Comparison of ENCODE assay signal across 8 mouse cellular contexts in the genomic region with DNA sequence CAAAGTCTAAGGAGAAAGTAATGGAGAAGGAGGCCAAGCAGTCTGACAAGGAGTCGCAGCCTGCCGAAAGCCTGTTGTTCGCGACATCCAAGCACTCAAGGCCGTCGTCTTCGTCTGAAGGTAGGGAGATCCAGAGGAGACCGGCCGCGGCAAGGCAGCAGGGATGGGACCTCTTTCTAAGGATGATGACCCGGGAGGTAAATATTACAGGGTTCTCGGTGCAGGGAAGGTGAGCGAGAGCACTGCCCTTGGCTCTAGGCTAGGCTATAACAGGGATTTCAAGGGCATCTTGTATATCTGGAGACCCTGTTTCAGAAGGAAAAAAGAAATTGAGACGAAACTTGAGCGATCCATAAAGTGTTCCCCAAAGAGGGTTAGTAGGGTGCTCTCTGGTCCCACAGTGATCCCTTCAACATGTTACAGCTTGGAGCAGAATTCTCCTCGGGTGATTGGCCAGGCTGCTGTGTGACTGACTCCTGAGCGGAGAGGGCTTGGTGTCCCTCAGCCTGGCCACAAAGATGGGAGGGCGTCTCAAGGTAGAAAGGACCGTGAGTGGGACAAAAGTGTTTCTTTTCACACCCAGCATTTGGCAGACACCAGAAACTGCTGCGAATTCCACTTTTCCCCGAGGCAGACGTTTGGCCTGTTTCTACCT. TPM values are rescaled to one million over a fixed set of nuclear protein-coding genes. Genes with fewer than 3 reads are reported as not detected.
DNase-seq lines count a peak whose midpoint lies in the region; ATAC-seq and TF ChIP-seq lines count a peak whose summit lies in the region.

No protein-coding gene starts in this region.

- peak overlapping the region; percentile 92 for H3K4me3 ChIP-seq in lung, embryonic 16.5 days (ENCODE audit: low read length)
- H3K4me3 ChIP-seq in forebrain, embryonic 13.5 days, result peak overlapping the region; percentile 95
- H3K4me3 ChIP-seq in limb, embryonic 13.5 days, result peak overlapping the region; percentile 97
- H3K4me3 ChIP-seq in small intestine, adult 2 months (ENCODE audit: low read depth, low read length), result peak overlapping the region; percentile 71

- H3K4me2 ChIP-seq in lung, embryonic 16.5 days (ENCODE audit: low read depth, low read length), result peak overlapping the region; percentile 88
- peak overlapping the region; percentile 95 for H3K4me2 ChIP-seq in forebrain, embryonic 13.5 days
- peak overlapping the region; percentile 93 for H3K4me2 ChIP-seq in limb, embryonic 13.5 days (replicated peaks)

- no peak for TF ChIP-seq POLR2A in small intestine, adult 2 months (IDR thresholded peaks at IDR 0.05; ENCODE audit: low read depth, low read length)

- DNase-seq in lung, postnatal 36 days, result no peak
- no peak for DNase-seq in thymus, postnatal 36 days
- no peak for DNase-seq in ovary, postnatal 10 days (ENCODE audit: low spot score)
- DNase-seq in layer of hippocampus, adult 8-10 months (ENCODE audit: low spot score in 2 of 2), result no peak

- H3K27me3 ChIP-seq in lung, embryonic 16.5 days (ENCODE audit: control insufficient read depth, insufficient read depth, low read depth, low read length), result no peaks in the 10 kb centered on the region
- H3K27me3 ChIP-seq in forebrain, embryonic 13.5 days, result no peaks in the 10 kb centered on the region
- H3K27me3 ChIP-seq in limb, embryonic 13.5 days, result no peaks in the 10 kb centered on the region
- no peaks in the 10 kb centered on the region for H3K27me3 ChIP-seq in small intestine, adult 2 months (ENCODE audit: control insufficient read depth, insufficient read depth, low read length)

- TF ChIP-seq CTCF in small intestine, adult 2 months (IDR thresholded peaks at IDR 0.05; ENCODE audit: extremely low read depth, insufficient read length, insufficient replicate concordance, low read depth, low read length), result no peak

- H3K27ac ChIP-seq in lung, embryonic 16.5 days (ENCODE audit: low read length), result peak overlapping the region; percentile 35; the same call in 1 of the 2 replicates
- H3K27ac ChIP-seq in forebrain, embryonic 13.5 days, result 0 out of 2 replicates have a peak overlapping the region, but pooled peaks have one; percentile 8
- H3K27ac ChIP-seq in limb, embryonic 13.5 days, result peak overlapping the region; percentile 15; the same call in 1 of the 2 replicates
- no peak overlapping the region for H3K27ac ChIP-seq in small intestine, adult 2 months (ENCODE audit: insufficient read depth, low read depth, low read length)

- H3K9me3 ChIP-seq in lung, embryonic 16.5 days (ENCODE audit: control insufficient read depth, low read length), result no peaks in the 10 kb centered on the region
- H3K9me3 ChIP-seq in forebrain, embryonic 13.5 days (replicated peaks), result no peaks in the 10 kb centered on the region
- H3K9me3 ChIP-seq in limb, embryonic 13.5 days, result no peaks in the 10 kb centered on the region

- peaks cover 13% of the 10 kb centered on the region for H3K4me1 ChIP-seq in lung, embryonic 16.5 days (replicated peaks; ENCODE audit: control insufficient read depth, insufficient read depth, low read length)
- peaks cover 23% of the 10 kb centered on the region for H3K4me1 ChIP-seq in forebrain, embryonic 13.5 days
- peaks cover 19% of the 10 kb centered on the region for H3K4me1 ChIP-seq in limb, embryonic 13.5 days
- H3K4me1 ChIP-seq in small intestine, adult 2 months (ENCODE audit: control insufficient read depth, insufficient read depth, insufficient read length, low read length), result peaks cover 4% of the 10 kb centered on the region

- 12% methylated on average over 22 of the region's 22 CpGs for WGBS in lung, embryonic 16.5 days
- WGBS in forebrain, embryonic 13.5 days, result 22% methylated on average over 22 of the region's 22 CpGs
- 10% methylated on average over 22 of the region's 22 CpGs for WGBS in limb, embryonic 13.5 days
- WGBS in small intestine, adult 2 months, result 22% methylated on average over 22 of the region's 22 CpGs

- H3K36me3 ChIP-seq in lung, embryonic 16.5 days (ENCODE audit: control insufficient read depth, insufficient read depth, low read length), result peaks cover 9% of the 10 kb centered on the region
- H3K36me3 ChIP-seq in forebrain, embryonic 13.5 days (ENCODE audit: poor library complexity, severe bottlenecking), result peaks cover 21% of the 10 kb centered on the region
- peaks cover 24% of the 10 kb centered on the region for H3K36me3 ChIP-seq in limb, embryonic 13.5 days
- peaks cover 17% of the 10 kb centered on the region for H3K36me3 ChIP-seq in small intestine, adult 2 months (ENCODE audit: control insufficient read depth, insufficient read depth, low read length)

- ATAC-seq in lung, embryonic 16.5 days (ENCODE audit: low read depth), result peak; percentile 23
- no peak; the same call in none of the 2 replicates for ATAC-seq in forebrain, embryonic 13.5 days
- ATAC-seq in limb, embryonic 13.5 days (ENCODE audit: low FRiP score, low read depth), result peak; percentile 28

- peak overlapping the region; percentile 98 for H3K9ac ChIP-seq in lung, embryonic 16.5 days (ENCODE audit: low read length)
- H3K9ac ChIP-seq in forebrain, embryonic 13.5 days, result peak overlapping the region; percentile 97
- peak overlapping the region; percentile 96 for H3K9ac ChIP-seq in limb, embryonic 13.5 days

RNA-seq across cellular contexts. Expression of a gene that starts 0.6 kb away (rescaled TPM):
- 6.7 and 7.1 TPM in 2 replicates for polyA plus RNA-seq in lung, embryonic 16.5 days (2015; fragmentation: Nextera tagmentation; extraction: Ambion mirVana)
- 4.2 and 5.5 TPM in 2 replicates for polyA plus RNA-seq in forebrain, embryonic 13.5 days (2015; fragmentation: Nextera tagmentation; extraction: Ambion mirVana)
- polyA plus RNA-seq in limb, embryonic 13.5 days (2015; fragmentation: Nextera tagmentation; extraction: Ambion mirVana), result 4.9 and 7.0 TPM in 2 replicates
- 0.10 and 0.13 TPM in 2 replicates for polyA plus RNA-seq in small intestine, adult 2 months (2012; rRNA removed)
- 1 to 10 TPM; 5.5 to 9.7 (median 6.6) TPM for total RNA-seq in layer of hippocampus, adult 8-10 months (2022)

RNA-seq across cellular contexts. Expression of a gene that starts 0.7 kb away (rescaled TPM):
- polyA plus RNA-seq in lung, embryonic 16.5 days (2015; fragmentation: Nextera tagmentation; extraction: Ambion mirVana), result 138 and 147 TPM in 2 replicates
- 183 and 199 TPM in 2 replicates for polyA plus RNA-seq in forebrain, embryonic 13.5 days (2015; fragmentation: Nextera tagmentation; extraction: Ambion mirVana)
- polyA plus RNA-seq in limb, embryonic 13.5 days (2015; fragmentation: Nextera tagmentation; extraction: Ambion mirVana), result 151 and 155 TPM in 2 replicates
- polyA plus RNA-seq in small intestine, adult 2 months (2012; rRNA removed), result 77.5 and 148 TPM in 2 replicates
- 100 to 1,000 TPM in 3 of 4 experiments, 10 to 100 TPM in 1; 95.9 to 131 (median 123) TPM for total RNA-seq in layer of hippocampus, adult 8-10 months (2022)

RNA-seq across cellular contexts. Expression of a gene that starts 11.4 kb away (rescaled TPM):
- polyA plus RNA-seq in lung, embryonic 16.5 days (2015; fragmentation: Nextera tagmentation; extraction: Ambion mirVana), result 30.0 and 30.1 TPM in 2 replicates
- 38.8 and 41.8 TPM in 2 replicates for polyA plus RNA-seq in forebrain, embryonic 13.5 days (2015; fragmentation: Nextera tagmentation; extraction: Ambion mirVana)
- polyA plus RNA-seq in limb, embryonic 13.5 days (2015; fragmentation: Nextera tagmentation; extraction: Ambion mirVana), result 37.9 and 39.9 TPM in 2 replicates
- polyA plus RNA-seq in small intestine, adult 2 months (2012; rRNA removed), result 20.7 and 27.7 TPM in 2 replicates
- total RNA-seq in layer of hippocampus, adult 8-10 months (2022), result 100 to 1,000 TPM in 1 of 4 experiments, 10 to 100 TPM in 3; 84.5 to 112 (median 94.1) TPM

RNA-seq across cellular contexts. Expression of a gene that starts 22.8 kb away (rescaled TPM):
- polyA plus RNA-seq in lung, embryonic 16.5 days (2015; fragmentation: Nextera tagmentation; extraction: Ambion mirVana), result 5.7 and 5.8 TPM in 2 replicates
- polyA plus RNA-seq in forebrain, embryonic 13.5 days (2015; fragmentation: Nextera tagmentation; extraction: Ambion mirVana), result 1.4 and 2.3 TPM in 2 replicates
- 3.1 and 3.7 TPM in 2 replicates for polyA plus RNA-seq in limb, embryonic 13.5 days (2015; fragmentation: Nextera tagmentation; extraction: Ambion mirVana)
- polyA plus RNA-seq in small intestine, adult 2 months (2012; rRNA removed), result 11.8 and 19.0 TPM in 2 replicates
- total RNA-seq in layer of hippocampus, adult 8-10 months (2022), result 10 to 100 TPM; 55.1 to 69.3 (median 61.5) TPM

RNA-seq across cellular contexts. Expression of a gene that starts 27.2 kb away (rescaled TPM):
- 15.4 and 20.9 TPM in 2 replicates for polyA plus RNA-seq in lung, embryonic 16.5 days (2015; fragmentation: Nextera tagmentation; extraction: Ambion mirVana)
- polyA plus RNA-seq in forebrain, embryonic 13.5 days (2015; fragmentation: Nextera tagmentation; extraction: Ambion mirVana), result not detected in 2 replicates
- 2.4 and 2.5 TPM in 2 replicates for polyA plus RNA-seq in limb, embryonic 13.5 days (2015; fragmentation: Nextera tagmentation; extraction: Ambion mirVana)
- polyA plus RNA-seq in small intestine, adult 2 months (2012; rRNA removed), result 152 and 830 TPM in 2 replicates
- total RNA-seq in layer of hippocampus, adult 8-10 months (2022), result under 1 TPM in 1 of 4 experiments, not detected in 3; 0.45 TPM
